Mouse (Mus musculus): Measurements from ENCODE around the gene Gm20388.

DNA sequence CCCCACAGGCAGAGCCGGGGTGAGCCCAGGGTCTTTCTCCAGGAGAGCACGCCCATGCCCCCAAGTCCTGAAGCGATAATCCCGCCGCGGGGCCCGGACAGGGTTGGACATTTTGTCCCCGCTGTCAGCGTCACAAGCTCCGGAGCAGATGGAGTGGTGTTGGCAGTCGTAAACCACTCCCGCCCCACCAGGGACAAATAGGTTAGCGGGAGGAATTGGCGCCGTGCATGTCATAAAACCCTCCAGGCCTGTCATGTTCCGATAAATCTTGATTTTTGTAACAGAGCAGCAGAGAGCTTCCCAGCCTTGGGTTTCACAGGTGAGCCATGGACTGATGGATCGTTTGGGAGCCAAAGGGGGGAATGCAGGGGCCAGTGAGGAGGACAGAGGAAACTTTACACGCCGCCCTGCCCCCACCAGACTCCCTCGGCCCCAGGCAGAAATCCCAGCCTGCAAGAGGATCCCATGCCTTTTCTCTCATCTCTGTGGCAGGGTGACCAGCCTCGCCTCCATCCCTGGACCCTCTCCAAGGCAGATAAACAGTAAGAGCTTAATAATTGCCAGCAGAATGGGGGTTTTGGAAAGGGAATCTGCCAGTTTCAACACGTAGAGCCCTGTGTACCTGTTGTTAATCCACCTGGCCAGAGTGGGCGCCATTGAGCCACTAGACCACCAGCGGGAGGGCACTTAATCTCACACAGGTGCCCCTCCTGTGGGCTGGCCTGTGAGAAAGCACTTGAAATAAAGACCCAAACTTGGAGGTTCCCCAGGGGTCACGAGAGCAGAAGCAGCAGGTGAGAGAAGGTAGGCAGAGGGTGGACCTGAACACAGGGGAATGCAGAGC lies 1400.6 kb downstream of the Gm20388 start:
- TF ChIP-seq CTCF (IDR thresholded peaks at IDR 0.05; ENCODE audit: low read depth, low read length), result no peak
- TF ChIP-seq TAL1 (conservative IDR thresholded peaks at IDR 0.05; ENCODE audit: low read depth, low read length), result no peak
- no peak for TF ChIP-seq GATA1 (IDR thresholded peaks at IDR 0.05; ENCODE audit: borderline replicate concordance, low read length)
- TF ChIP-seq POLR2AphosphoS5 (IDR thresholded peaks at IDR 0.05; ENCODE audit: insufficient replicate concordance, low read depth, low read length), result no peak
- no peak for TF ChIP-seq GATA2 (IDR thresholded peaks at IDR 0.05; ENCODE audit: borderline replicate concordance, low read depth, low read length)

Data from G1E (cell line).